Mouse (Mus musculus) urinary bladder, postnatal 10 days (tissue): ENCODE results near the gene Alms1.
"Not testable (repeated sequence)": the region's sequence is repeated elsewhere in the genome, so short reads cannot be mapped to it uniquely, and the experiment has no call there.

Experiments used
- DNase-seq: peaks from one replicate; pipeline ENCODE4 v3.0.0; 2022; ENCODE audit warnings: low spot score

Gene Alms1

GRCm38 (mm10) chr6:85713105-85713504 lies 125.8 kb downstream of the Alms1 start, which contains the start of gene Nat8f7:
Gene Nat8f7, minus strand, starts transcription at chr6:85713205.
- not testable (repeated sequence) for DNase-seq
